Mouse (Mus musculus): Measurements from ENCODE around the gene Cfap73. TPM values are rescaled to one million over a fixed set of nuclear protein-coding genes. Genes with fewer than 3 reads are reported as not detected.

Gene Cfap73
- polyA plus RNA-seq, 1 experiment from 2014 or later = 0.71 TPM

DNA sequence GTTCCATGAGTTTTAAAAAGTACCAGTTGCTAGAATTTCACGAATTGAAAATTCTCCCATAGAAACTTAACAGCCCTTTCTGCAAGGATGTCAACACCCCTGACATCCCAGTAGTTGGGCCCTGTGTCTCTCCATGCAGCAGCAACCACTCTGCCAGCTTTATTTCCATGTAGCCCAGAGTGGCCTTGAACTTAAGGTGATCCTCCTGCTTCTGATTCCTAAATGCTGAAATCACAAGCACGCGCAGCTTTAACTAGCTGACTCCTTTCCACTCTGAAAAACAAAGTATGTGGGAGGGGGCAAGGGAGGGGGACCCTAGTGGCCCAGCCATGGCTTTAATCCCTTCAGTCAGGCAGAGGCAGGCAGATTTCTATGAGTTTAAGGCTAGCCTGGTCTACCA lies 26.7 kb downstream of the Cfap73 start:
- Histone ChIP-seq H3K4me1 (replicated peaks) (peaks cover 29% of the 10 kb centered on the region), H3K27ac (replicated peaks) (no peak overlapping the region), H3K36me3 (peaks cover 5% of the 10 kb centered on the region; the same call in 1 of the 2 replicates), H3K4me2 (no peak overlapping the region), H3K4me3 (no peak overlapping the region), H3K27me3 (no peaks in the 10 kb centered on the region), H3K9me3 (no peaks in the 10 kb centered on the region), H3K9ac (no peak overlapping the region)
- 75% methylated on average over 3 of the region's 3 CpGs for WGBS
- no peak for ATAC-seq (ENCODE audit: low FRiP score, low read depth)

DNA sequence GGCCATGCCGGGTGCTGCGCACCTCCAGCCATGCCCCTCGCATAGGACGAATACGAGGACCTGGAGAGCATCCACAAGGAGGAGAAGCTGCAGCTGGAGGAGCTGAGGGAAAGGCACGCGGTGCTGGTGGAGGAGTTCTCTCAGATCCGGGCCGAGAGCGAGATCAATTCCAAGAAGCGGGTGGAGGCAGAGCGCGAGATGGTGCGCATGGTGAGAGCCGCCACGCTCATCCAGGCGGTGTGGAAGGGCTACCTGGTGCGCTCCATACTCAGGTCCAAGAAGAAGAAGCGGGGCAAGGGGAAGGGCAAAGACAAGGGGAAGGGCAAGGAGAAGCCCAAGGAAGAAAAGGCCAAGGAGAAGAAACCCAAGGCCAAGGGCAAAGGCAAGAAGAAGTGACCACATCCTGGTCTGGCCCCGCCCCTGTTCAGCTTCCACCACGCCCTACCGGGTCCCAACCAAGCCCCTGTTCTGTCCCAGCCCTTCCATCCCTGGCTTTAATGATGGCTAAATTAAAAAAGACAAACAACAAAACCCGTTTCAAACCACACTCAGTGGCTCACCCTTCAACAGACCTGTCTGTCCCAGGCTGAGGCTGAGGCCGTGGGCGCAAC lies 27.3 kb downstream of the Cfap73 start:
- Histone ChIP-seq H3K9ac (no peak overlapping the region), H3K27me3 (no peaks in the 10 kb centered on the region), H3K4me2 (no peak overlapping the region), H3K36me3 (peaks cover 5% of the 10 kb centered on the region; the same call in 1 of the 2 replicates), H3K27ac (replicated peaks) (no peak overlapping the region), H3K4me1 (replicated peaks) (peaks cover 27% of the 10 kb centered on the region), H3K9me3 (no peaks in the 10 kb centered on the region), H3K4me3 (no peak overlapping the region)
- ATAC-seq (ENCODE audit: low FRiP score, low read depth) = no peak
- 69% methylated on average over 25 of the region's 25 CpGs for WGBS

DNA sequence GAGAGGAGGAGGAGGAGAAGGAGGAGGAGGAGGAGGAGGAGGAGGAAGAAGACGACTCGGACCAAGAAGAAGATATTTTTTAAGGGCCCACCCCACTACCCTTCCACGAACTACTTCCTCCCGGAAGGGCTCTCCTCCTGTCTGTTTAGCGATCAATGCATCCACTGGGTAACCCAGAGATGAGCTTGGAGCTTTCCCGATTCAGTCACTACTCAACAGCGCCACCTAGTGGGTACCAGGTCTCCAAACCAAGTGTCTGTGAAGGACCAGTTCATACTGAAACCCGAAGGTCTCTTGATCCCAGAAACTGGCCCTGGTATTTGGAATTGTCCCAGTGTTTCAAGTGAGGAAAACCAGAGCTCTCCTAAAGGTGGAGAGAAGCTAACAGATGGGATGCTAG lies 28.3 kb downstream of the Cfap73 start:
- 3% methylated on average over 6 of the region's 8 CpGs for WGBS
- Histone ChIP-seq H3K9ac (0 out of 2 replicates have a peak overlapping the region, but pooled peaks have one; percentile 36), H3K27ac (replicated peaks) (peak overlapping the region; percentile 82)

DNA sequence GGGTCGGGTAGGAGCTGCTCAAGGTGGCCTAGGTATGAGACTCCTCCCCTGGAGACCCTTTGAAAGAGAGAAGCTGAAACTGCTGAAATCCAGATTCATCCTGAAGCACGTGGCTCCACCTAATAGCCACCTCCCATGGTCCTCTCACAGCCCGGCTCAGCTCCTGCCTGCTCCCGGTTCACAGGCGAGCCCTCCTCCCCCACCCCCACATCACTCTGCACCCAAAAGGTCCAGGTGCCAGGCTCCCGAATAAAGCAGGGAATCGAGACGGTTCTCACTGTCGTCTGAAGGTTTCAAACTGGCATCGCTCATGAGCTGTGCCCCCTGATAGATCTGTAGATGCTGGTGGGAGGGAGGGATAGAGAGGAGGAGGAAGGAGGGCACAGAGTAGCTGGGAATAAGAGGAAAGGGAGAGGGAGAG lies 28.8 kb downstream of the Cfap73 start:
- Histone ChIP-seq H3K4me1 (replicated peaks) (peaks cover 17% of the 10 kb centered on the region), H3K9ac (peak overlapping the region; percentile 36; the same call in 1 of the 2 replicates), H3K27me3 (no peaks in the 10 kb centered on the region), H3K4me2 (peak overlapping the region; percentile 70), H3K4me3 (peak overlapping the region; percentile 39), H3K36me3 (peaks cover 5% of the 10 kb centered on the region; the same call in 1 of the 2 replicates), H3K27ac (replicated peaks) (peak overlapping the region; percentile 82), H3K9me3 (no peaks in the 10 kb centered on the region)
- WGBS = 2% methylated on average over 10 of the region's 10 CpGs
- ATAC-seq (ENCODE audit: low FRiP score, low read depth) = peak; percentile 48

More for the DNA sequence above, 28.3 kb downstream of the Cfap73 start:
- Histone ChIP-seq H3K27me3 (no peaks in the 10 kb centered on the region), H3K9me3 (no peaks in the 10 kb centered on the region), H3K36me3 (peaks cover 5% of the 10 kb centered on the region; the same call in 1 of the 2 replicates), H3K4me3 (peak overlapping the region; percentile 39), H3K4me1 (replicated peaks) (peaks cover 17% of the 10 kb centered on the region), H3K4me2 (peak overlapping the region; percentile 70)
- ATAC-seq (ENCODE audit: low FRiP score, low read depth) = peak; percentile 75

DNA sequence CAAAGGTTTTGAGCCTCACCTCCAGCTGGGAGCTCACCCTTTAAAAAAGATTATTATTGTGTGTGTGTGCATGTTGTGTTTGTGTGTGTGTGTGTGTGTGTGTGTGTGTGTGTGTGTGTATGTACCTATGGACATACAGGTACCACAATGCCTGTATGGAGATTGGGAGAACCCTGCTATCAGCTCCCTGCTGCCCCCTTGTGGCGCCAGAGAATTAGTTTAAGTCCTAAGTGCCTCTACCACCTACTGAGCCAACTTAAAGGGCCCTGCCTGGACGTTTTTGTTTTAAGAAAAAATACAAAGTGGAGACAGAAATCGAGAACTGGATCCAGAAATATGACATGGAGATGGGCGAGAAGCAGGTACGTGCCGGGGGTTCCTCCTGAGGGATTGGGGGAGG lies 29.2 kb downstream of the Cfap73 start:
- Histone ChIP-seq H3K9ac (0 out of 2 replicates have a peak overlapping the region, but pooled peaks have one; percentile 36), H3K27ac (replicated peaks) (peak overlapping the region; percentile 82; the same call in 1 of the 2 replicates), H3K4me3 (peak overlapping the region; percentile 39), H3K27me3 (no peaks in the 10 kb centered on the region), H3K36me3 (peaks cover 5% of the 10 kb centered on the region; the same call in 1 of the 2 replicates), H3K4me1 (replicated peaks) (peaks cover 13% of the 10 kb centered on the region), H3K4me2 (peak overlapping the region; percentile 70), H3K9me3 (no peaks in the 10 kb centered on the region)
- WGBS = 7% methylated on average over 6 of the region's 6 CpGs
- no peak; the same call in 1 of the 2 replicates for ATAC-seq (ENCODE audit: low FRiP score, low read depth)

DNA sequence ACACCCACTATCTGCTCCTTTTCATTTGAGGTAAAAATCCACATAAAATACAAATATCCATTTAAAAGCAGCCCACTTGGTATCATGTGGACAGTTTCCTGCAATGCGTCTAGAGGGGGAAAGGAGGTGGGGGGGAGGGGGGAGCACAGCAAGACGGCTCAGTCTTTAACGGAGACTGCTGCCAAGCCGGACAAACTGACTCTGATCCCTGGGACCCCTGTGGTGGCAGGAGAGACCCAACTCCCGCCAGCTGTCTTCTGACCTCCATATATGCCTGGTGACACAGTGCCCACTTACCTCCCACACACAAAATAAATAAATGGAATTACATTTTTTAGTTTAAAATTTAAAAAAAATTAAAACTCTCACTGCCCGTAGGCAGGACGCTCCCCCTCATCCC lies 30.5 kb downstream of the Cfap73 start:
- no peak for ATAC-seq (ENCODE audit: low FRiP score, low read depth)
- peaks cover 6% of the 10 kb centered on the region for H3K4me1 ChIP-seq (replicated peaks)
- no peak overlapping the region for H3K27ac ChIP-seq (replicated peaks)
- H3K4me3 ChIP-seq = no peak overlapping the region
- peaks cover 3% of the 10 kb centered on the region; the same call in 1 of the 2 replicates for H3K36me3 ChIP-seq
- H3K4me2 ChIP-seq = no peak overlapping the region
- H3K9ac ChIP-seq = no peak overlapping the region
- no peaks in the 10 kb centered on the region for H3K9me3 ChIP-seq
- WGBS = 58% methylated on average over 7 of the region's 7 CpGs
- no peaks in the 10 kb centered on the region for H3K27me3 ChIP-seq

DNA sequence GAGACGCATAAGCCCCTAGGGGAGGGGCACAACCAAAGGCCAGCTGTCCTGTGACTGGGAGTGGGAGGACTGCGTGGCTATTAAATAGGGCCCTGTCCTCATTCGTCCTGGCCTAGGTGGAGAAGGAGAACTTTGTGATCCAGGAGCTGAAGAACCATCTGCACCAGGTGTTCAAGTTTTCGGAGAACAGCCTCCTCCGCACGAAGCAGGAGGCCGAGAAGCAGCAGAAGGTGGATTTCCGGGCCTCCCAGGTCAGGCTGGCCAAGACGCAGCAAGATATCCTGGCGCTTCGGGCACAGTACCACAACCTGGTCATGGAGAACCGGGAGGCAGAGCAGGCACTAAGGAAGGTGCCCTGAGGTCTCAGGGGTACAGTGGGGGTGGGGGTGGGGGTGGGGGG lies 31.8 kb downstream of the Cfap73 start:
- Histone ChIP-seq H3K4me3 (no peak overlapping the region), H3K36me3 (no peaks in the 10 kb centered on the region), H3K27me3 (no peaks in the 10 kb centered on the region), H3K4me2 (no peak overlapping the region), H3K27ac (replicated peaks) (no peak overlapping the region), H3K9me3 (no peaks in the 10 kb centered on the region), H3K9ac (no peak overlapping the region), H3K4me1 (replicated peaks) (peaks cover 6% of the 10 kb centered on the region)
- ATAC-seq (ENCODE audit: low FRiP score, low read depth) = no peak
- WGBS = 89% methylated on average over 12 of the region's 12 CpGs

DNA sequence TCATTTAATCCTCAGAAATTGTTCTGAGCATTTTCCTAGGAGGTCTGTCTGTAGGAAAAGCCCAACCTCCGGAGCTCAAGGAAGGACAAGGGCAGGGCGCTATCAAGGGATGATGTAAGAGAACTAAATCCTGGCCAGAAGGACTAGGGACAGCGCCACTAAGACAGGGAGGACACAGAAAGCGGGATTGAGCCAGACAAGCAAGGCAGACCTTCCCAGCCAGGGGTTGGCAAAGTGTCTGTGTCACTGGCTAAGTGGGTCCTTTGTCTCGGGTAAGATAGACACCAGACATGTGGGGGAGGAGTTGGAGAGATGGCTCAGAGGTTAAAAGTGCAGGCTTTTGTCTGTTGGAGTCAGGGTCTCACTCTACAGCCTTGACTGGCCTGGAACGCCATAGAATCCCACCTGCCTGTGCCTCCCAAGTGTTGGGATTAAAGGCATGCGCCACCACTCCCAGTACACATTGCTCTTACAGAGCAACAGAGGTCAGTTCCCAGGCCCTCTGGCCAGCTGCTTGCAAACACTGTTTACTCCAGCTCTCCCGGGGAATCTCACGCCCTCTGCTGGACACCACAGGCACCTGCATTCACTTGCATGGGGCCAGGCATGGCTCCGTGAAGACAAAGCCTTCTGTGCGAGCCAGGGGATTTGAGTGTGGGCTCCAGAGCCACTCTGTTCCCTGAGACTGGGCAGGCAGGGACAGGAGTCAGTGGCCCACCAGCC lies 32.9 kb downstream of the Cfap73 start:
- WGBS = 59% methylated on average over 11 of the region's 11 CpGs
- Histone ChIP-seq H3K9ac (no peak overlapping the region), H3K4me3 (no peak overlapping the region), H3K27ac (replicated peaks) (no peak overlapping the region), H3K27me3 (no peaks in the 10 kb centered on the region), H3K4me1 (replicated peaks) (peaks cover 6% of the 10 kb centered on the region), H3K9me3 (no peaks in the 10 kb centered on the region), H3K4me2 (no peak overlapping the region), H3K36me3 (no peaks in the 10 kb centered on the region)
- ATAC-seq (ENCODE audit: low FRiP score, low read depth) = no peak

DNA sequence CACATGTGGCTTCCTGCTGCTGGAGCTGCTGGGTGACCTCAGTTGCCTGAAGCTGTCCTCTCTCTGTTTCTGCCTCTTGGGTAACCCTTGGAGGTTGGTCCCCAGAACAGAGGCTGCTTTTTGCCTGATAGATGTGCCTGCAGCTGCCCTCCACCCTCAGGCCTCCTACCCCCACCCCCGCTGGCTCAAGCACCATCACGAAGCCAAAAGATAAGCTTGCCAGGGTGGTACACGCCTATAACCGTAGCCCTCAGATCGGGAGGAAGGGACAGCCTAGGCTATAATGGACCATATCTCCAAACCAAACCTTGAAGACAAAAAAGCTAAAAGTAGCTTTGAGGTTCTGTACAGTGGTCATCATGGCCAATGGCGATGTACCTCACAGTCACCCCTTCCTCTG lies 34.4 kb downstream of the Cfap73 start:
- no peak overlapping the region for H3K27ac ChIP-seq (replicated peaks)
- WGBS = 96% methylated on average over 6 of the region's 6 CpGs
- H3K4me2 ChIP-seq = no peak overlapping the region
- H3K4me1 ChIP-seq (replicated peaks) = no peaks in the 10 kb centered on the region
- no peaks in the 10 kb centered on the region for H3K27me3 ChIP-seq
- no peak overlapping the region for H3K9ac ChIP-seq
- no peak for ATAC-seq (ENCODE audit: low FRiP score, low read depth)
- no peaks in the 10 kb centered on the region for H3K9me3 ChIP-seq
- H3K36me3 ChIP-seq = no peaks in the 10 kb centered on the region
- no peak overlapping the region for H3K4me3 ChIP-seq

DNA sequence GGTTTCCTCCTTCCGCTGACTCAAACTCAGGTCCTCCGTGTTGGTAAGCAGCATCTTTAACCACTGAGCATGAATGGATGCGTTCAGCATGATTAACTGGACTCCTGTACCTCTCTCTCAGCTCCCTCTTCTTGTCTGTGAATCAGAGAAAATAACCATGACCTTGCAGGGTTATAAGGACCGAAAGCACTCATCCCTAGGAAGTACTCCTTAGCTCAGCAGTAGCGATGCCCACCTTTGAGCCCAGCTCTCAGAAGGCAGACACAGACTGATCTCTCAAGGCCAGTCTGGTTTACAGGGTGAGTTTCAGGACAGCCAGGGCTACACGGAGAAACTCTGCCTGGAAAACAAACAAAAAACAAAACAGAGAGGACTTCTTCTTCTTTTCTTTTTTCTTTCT lies 39.5 kb downstream of the Cfap73 start:
- H3K27me3 ChIP-seq = no peaks in the 10 kb centered on the region
- no peaks in the 10 kb centered on the region for H3K9me3 ChIP-seq
- H3K9ac ChIP-seq = no peak overlapping the region
- H3K27ac ChIP-seq (replicated peaks) = no peak overlapping the region
- WGBS = 80% methylated on average over 6 of the region's 6 CpGs
- no peak overlapping the region for H3K4me3 ChIP-seq
- ATAC-seq (ENCODE audit: low FRiP score, low read depth) = no peak
- no peaks in the 10 kb centered on the region for H3K36me3 ChIP-seq
- H3K4me2 ChIP-seq = no peak overlapping the region
- no peaks in the 10 kb centered on the region for H3K4me1 ChIP-seq (replicated peaks)

DNA sequence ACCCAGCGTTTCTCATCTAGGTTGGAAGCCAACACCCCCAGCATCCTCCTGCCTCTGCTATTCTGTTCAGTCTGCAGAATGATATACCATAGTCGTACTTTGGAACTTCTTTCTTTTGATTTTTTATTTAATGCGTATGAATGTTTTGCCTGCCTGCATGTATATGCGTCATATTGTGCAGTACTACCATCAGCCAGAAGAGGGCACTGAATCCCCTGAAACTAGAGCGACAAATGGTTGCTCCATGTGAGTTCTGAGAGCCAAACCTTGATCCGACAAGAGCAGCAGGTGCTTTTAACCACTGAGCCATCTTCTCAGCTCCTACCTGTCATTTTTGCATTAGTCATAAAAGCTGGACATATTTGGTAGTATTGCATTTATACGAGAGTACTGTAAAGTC lies 41.9 kb downstream of the Cfap73 start:
- Histone ChIP-seq H3K36me3 (no peaks in the 10 kb centered on the region), H3K9me3 (no peaks in the 10 kb centered on the region), H3K4me2 (no peak overlapping the region), H3K9ac (no peak overlapping the region), H3K27me3 (no peaks in the 10 kb centered on the region), H3K4me3 (no peak overlapping the region), H3K27ac (replicated peaks) (no peak overlapping the region), H3K4me1 (replicated peaks) (peaks cover 16% of the 10 kb centered on the region)
- ATAC-seq (ENCODE audit: low FRiP score, low read depth) = no peak
- WGBS = 70% methylated on average over 7 of the region's 7 CpGs

DNA sequence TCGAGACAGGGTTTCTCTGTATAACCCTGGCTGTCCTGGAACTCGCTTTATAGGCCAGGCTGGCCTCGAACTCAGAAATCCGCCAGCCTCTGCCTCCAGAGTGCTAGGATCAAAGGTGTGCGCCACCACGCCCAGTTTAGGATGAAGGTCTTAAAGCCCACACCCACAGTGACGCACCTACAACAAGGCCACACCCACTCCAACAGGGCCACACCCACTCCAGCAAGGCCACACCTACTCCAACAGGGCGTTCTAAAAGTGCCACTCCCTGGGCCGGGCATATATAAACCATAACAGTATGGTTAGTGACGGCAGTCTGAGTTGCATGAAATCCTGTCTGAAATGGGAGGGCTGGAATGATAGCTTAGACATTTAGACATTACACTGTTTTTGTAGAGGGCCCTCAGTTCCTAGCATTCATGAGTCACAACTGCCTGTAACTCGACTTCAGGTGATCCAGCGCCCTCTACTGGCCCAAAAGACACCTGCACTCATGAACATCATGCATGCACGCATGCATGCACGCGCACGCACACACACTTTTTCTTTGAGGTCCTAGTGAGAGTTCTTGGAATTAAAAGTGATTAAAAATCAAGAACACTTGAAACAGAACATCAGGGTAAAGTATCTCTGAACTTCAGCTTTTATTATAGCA lies 43.6 kb downstream of the Cfap73 start:
- H3K4me1 ChIP-seq (replicated peaks) = peaks cover 27% of the 10 kb centered on the region
- H3K9me3 ChIP-seq = no peaks in the 10 kb centered on the region
- ATAC-seq (ENCODE audit: low FRiP score, low read depth) = no peak
- H3K4me3 ChIP-seq = no peak overlapping the region
- no peaks in the 10 kb centered on the region for H3K27me3 ChIP-seq
- WGBS = 78% methylated on average over 16 of the region's 16 CpGs
- no peak overlapping the region for H3K4me2 ChIP-seq
- H3K36me3 ChIP-seq = no peaks in the 10 kb centered on the region
- no peak overlapping the region for H3K27ac ChIP-seq (replicated peaks)
- no peak overlapping the region for H3K9ac ChIP-seq

Data from hindbrain, embryonic 15.5 days (tissue).